Mouse (Mus musculus): ENCODE measurements around the gene Tjap1. TPM values are rescaled to one million over a fixed set of nuclear protein-coding genes. Genes with fewer than 3 reads are reported as not detected.

Gene Tjap1
- total and polyA plus RNA-seq, 3 experiments: 12.9 to 41.2 TPM; not detected in 1

DNA sequence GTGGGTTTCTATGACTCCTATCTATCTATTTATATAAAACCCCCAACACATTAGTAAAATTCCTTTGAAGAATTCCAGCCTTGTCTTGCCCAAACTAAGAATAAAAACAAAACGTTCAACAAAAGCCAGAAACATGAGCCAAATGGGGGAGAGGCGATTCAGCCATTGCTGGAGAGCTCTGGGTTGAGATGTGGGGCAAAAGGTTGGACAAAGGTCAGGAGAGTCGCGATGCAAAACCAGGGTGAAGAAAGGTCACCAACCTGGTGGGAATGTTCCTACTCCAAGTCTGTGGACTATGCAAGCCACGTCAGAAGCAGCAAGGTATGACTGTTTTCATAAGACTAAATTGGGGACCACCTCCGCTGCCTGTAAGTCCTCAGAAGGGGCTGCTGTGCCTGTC, 37.7 kb upstream of the Tjap1 start:
- no peaks in the 10 kb centered on the region for H3K4me1 ChIP-seq (ENCODE audit: control insufficient read depth in 1 of 2, insufficient read depth in 2 of 2, low read length in 2 of 2)
- no peaks in the 10 kb centered on the region for H3K79me2 ChIP-seq (ENCODE audit: control insufficient read depth, insufficient read depth, low read length, poor library complexity)
- no peaks in the 10 kb centered on the region for H3K27me3 ChIP-seq (ENCODE audit: control insufficient read depth in 1 of 2, insufficient read depth in 2 of 2, low read length in 2 of 2)
- H3K9ac ChIP-seq (ENCODE audit: control insufficient read depth, low read depth, low read length, poor library complexity, severe bottlenecking): no peak overlapping the region
- no peak overlapping the region for H3K4me3 ChIP-seq (ENCODE audit: control insufficient read depth in 1 of 2, insufficient read depth in 1 of 2, low read depth in 2 of 2, low read length in 2 of 2)
- H3K27ac ChIP-seq (ENCODE audit: control insufficient read depth, low read depth, low read length): no peak overlapping the region
- H3K9me3 ChIP-seq (replicated peaks; ENCODE audit: insufficient read depth, low read length): no peaks in the 10 kb centered on the region
- H3K36me3 ChIP-seq (ENCODE audit: control insufficient read depth in 1 of 2, insufficient read depth in 2 of 2, low read length in 2 of 2): no peaks in the 10 kb centered on the region
- no peak for DNase-seq (ENCODE audit: low read depth, low spot score)
- TF ChIP-seq ZMIZ1 (IDR thresholded peaks at IDR 0.05; ENCODE audit: low read depth, low read length): no peak
- TF ChIP-seq SIN3A (IDR thresholded peaks at IDR 0.05; ENCODE audit: low read length): no peak
- no peak for TF ChIP-seq POLR2AphosphoS2 (IDR thresholded peaks at IDR 0.05; ENCODE audit: low read length)
- no peak for TF ChIP-seq UBTF (IDR thresholded peaks at IDR 0.05; ENCODE audit: borderline replicate concordance, insufficient read depth, low read depth, low read length)
- TF ChIP-seq KAT2A (conservative IDR thresholded peaks at IDR 0.05; ENCODE audit: low read depth, low read length): no peak
- no peak for TF ChIP-seq MYC (IDR thresholded peaks at IDR 0.05; ENCODE audit: low read depth, low read length)
- TF ChIP-seq CHD1 (IDR thresholded peaks at IDR 0.05; ENCODE audit: low read depth, low read length): no peak
- no peak for TF ChIP-seq USF2 (IDR thresholded peaks at IDR 0.05; ENCODE audit: borderline replicate concordance in 1 of 2, insufficient read depth in 1 of 2, low read depth in 1 of 2, low read length in 2 of 2)
- no peak for TF ChIP-seq TBP (IDR thresholded peaks at IDR 0.05; ENCODE audit: low read depth, low read length)

GRCm38 (mm10) chr17:46315813-46316212, 33.0 kb upstream of the Tjap1 start:
- no peak for TF ChIP-seq TAL1 (IDR thresholded peaks at IDR 0.05; ENCODE audit: low read length)
- TF ChIP-seq MYB (IDR thresholded peaks at IDR 0.05; ENCODE audit: low read depth, low read length): no peak
- TF ChIP-seq MEF2A (IDR thresholded peaks at IDR 0.05; ENCODE audit: extremely low read depth, insufficient replicate concordance, low read depth, low read length, poor library complexity, severe bottlenecking): no peak
- TF ChIP-seq BHLHE40 (IDR thresholded peaks at IDR 0.05; ENCODE audit: borderline replicate concordance, low read depth, low read length): no peak
- TF ChIP-seq RAD21 (IDR thresholded peaks at IDR 0.05; ENCODE audit: low read depth, low read length): no peak
- TF ChIP-seq UBTF (IDR thresholded peaks at IDR 0.05; ENCODE audit: borderline replicate concordance, insufficient read depth, low read depth, low read length): no peak
- TF ChIP-seq CTCF (IDR thresholded peaks at IDR 0.05 in 2 of 3, conservative IDR thresholded peaks at IDR 0.05 in 1 of 3; ENCODE audit: control insufficient read depth in 1 of 3, insufficient read depth in 1 of 3, low read depth in 2 of 3, low read length in 3 of 3, poor library complexity in 1 of 3, severe bottlenecking in 1 of 3): no peak
- no peak for TF ChIP-seq SMC3 (IDR thresholded peaks at IDR 0.05; ENCODE audit: low read depth, low read length)
- Histone ChIP-seq H3K27ac (ENCODE audit: control insufficient read depth, low read depth, low read length) (no peak overlapping the region), H3K4me3 (ENCODE audit: control insufficient read depth in 1 of 2, insufficient read depth in 1 of 2, low read depth in 2 of 2, low read length in 2 of 2) (no peak overlapping the region), H3K4me1 (ENCODE audit: control insufficient read depth in 1 of 2, insufficient read depth in 2 of 2, low read length in 2 of 2) (no peaks in the 10 kb centered on the region), H3K9me3 (replicated peaks; ENCODE audit: insufficient read depth, low read length) (no peaks in the 10 kb centered on the region), H3K27me3 (ENCODE audit: control insufficient read depth in 1 of 2, insufficient read depth in 2 of 2, low read length in 2 of 2) (no peaks in the 10 kb centered on the region), H3K36me3 (ENCODE audit: control insufficient read depth in 1 of 2, insufficient read depth in 2 of 2, low read length in 2 of 2) (no peaks in the 10 kb centered on the region), H3K79me2 (ENCODE audit: control insufficient read depth, insufficient read depth, low read length, poor library complexity) (no peaks in the 10 kb centered on the region), H3K9ac (ENCODE audit: control insufficient read depth, low read depth, low read length, poor library complexity, severe bottlenecking) (no peak overlapping the region)
- no peak for DNase-seq (ENCODE audit: low read depth, low spot score)

Measured in MEL (cell line).